Mouse (Mus musculus) midbrain, embryonic 10.5 days (tissue): ENCODE results near the gene Gipc1. TPM values are rescaled to one million over a fixed set of nuclear protein-coding genes. Genes with fewer than 3 reads are reported as not detected.

ENCODE experiments used
- DNase-seq: peaks from one replicate; pipeline ENCODE4 v3.0.0-alpha.2; 2017; ENCODE audit warnings: low spot score
- H3K27ac ChIP-seq: fragments of 300-500 bp; sonication (generic); replicated peaks from 2 replicates; pipeline ENCODE4 v1.5.1; 2016; ENCODE audit warnings: mild to moderate bottlenecking
- H3K27me3 ChIP-seq: fragments of 300-500 bp; sonication (generic); 2 replicates; pipeline ENCODE4 v1.6.1; 2016; ENCODE audit warnings: low read depth, mild to moderate bottlenecking; ENCODE audit not compliant: poor library complexity, severe bottlenecking
- H3K36me3 ChIP-seq: fragments of 300-500 bp; sonication (generic); 2 replicates; pipeline ENCODE4 v1.6.1; 2016; ENCODE audit warnings: mild to moderate bottlenecking, moderate library complexity
- H3K4me1 ChIP-seq: fragments of 300-500 bp; sonication (generic); 2 replicates; pipeline ENCODE4 v1.6.1; 2016
- H3K4me3 ChIP-seq: fragments of 300-500 bp; sonication (generic); 2 replicates; pipeline ENCODE4 v1.5.1; 2016; ENCODE audit warnings: mild to moderate bottlenecking, moderate library complexity
- H3K9me3 ChIP-seq: fragments of 300-500 bp; sonication (generic); replicated peaks from 2 replicates; pipeline ENCODE4 v1.6.1; 2016; ENCODE audit warnings: mild to moderate bottlenecking
- WGBS: fragments of 180-500 bp; shearing (Covaris S2); methylation state at CpG from one replicate; pipeline ENCODE4 v1.1.7; 2016; 5-methylcytosine and 5-hydroxymethylcytosine counted together
- polyA plus RNA-seq: library from polyadenylated mRNA; unstranded; fragments of >200 nt; fragmentation: Nextera tagmentation; extraction: Ambion mirVana; gene quantifications from 2 replicates; pipeline ENCODE4 v1.2.1, GENCODE M21; 2016

Gene Gipc1
- polyA plus RNA-seq, 1 experiment from 2014 or later: 233 TPM

DNA sequence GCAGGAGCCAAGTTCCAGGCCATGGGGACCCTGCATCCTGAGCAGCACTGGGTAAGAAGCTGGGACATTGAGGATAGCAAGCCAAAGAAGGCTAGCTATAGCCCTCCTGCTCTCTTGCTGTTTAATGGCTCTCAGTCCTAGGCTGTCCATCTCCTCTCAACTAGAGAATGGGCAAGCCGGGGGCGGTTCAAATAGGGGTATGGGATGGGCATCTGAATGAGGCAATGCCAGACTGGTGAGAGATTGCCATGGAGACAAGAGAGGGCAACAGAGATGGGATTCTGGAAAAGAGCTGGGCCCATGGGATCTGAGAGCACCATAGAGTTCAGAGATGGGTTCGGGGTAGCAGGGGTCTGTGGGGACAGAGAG is 14.4 kb downstream of the Gipc1 start:
- Histone ChIP-seq H3K27me3 (peaks cover 22% of the 10 kb centered on the region), H3K36me3 (peaks cover 56% of the 10 kb centered on the region), H3K9me3 (no peaks in the 10 kb centered on the region), H3K27ac (no peak overlapping the region), H3K4me3 (no peak overlapping the region), H3K4me1 (peaks cover 44% of the 10 kb centered on the region)
- DNase-seq: no peak
- 88% methylated on average over 3 of the region's 3 CpGs for WGBS

DNA sequence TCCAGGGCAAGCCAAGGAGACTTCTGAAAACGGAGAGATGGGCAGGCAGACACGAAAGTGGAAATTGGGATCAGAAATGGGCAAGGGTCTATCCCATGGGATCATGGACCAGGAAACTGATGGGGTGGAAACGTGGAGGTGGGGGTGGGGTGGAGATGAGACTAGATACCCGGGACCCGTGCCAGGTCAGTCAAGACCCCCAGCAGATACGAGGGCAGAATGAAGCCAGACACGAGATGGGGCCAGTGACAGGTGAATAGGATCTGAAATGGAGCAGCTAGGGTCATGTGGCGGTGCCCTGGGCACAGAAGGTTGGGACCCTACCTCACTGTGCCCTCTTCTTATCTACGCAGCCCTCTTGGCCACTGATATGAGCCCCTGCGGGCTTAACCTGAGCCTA is 15.0 kb downstream of the Gipc1 start:
- H3K9me3 ChIP-seq: no peaks in the 10 kb centered on the region
- 85% methylated on average over 10 of the region's 10 CpGs for WGBS
- no peak for DNase-seq
- H3K36me3 ChIP-seq: peaks cover 56% of the 10 kb centered on the region
- H3K4me3 ChIP-seq: peak overlapping the region; percentile 56
- peaks cover 37% of the 10 kb centered on the region for H3K4me1 ChIP-seq
- peaks cover 22% of the 10 kb centered on the region for H3K27me3 ChIP-seq
- H3K27ac ChIP-seq: no peak overlapping the region

DNA sequence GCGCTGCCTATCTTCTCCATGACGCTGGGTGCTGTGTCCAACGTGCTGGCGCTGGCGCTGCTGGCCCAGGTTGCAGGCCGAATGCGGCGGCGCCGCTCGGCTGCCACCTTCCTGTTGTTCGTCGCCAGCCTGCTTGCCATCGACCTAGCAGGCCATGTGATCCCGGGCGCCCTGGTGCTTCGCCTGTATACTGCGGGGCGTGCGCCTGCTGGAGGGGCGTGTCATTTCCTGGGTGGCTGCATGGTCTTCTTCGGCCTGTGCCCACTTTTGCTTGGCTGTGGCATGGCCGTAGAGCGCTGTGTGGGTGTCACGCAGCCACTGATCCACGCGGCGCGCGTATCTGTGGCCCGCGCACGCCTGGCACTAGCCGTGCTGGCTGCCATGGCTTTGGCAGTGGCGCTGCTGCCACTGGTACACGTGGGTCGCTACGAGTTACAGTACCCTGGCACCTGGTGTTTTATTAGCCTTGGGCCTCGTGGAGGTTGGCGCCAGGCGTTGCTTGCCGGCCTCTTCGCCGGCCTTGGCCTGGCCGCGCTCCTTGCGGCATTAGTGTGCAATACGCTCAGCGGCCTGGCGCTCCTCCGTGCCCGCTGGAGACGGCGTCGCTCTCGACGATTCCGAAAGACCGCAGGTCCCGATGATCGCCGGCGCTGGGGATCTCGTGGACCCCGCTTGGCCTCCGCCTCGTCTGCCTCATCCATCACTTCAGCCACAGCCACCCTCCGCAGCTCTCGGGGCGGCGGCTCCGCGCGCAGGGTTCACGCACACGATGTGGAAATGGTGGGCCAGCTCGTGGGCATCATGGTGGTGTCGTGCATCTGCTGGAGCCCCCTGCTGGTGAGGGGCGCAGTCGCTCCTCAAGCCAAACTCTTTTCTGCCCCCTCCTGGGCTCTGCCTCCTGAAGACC is 15.8 kb downstream of the Gipc1 start:
- 20% methylated on average over 80 of the region's 80 CpGs for whole genome bisulfite sequencing
- Histone ChIP-seq H3K4me3 (peak overlapping the region; percentile 56), H3K9me3 (no peaks in the 10 kb centered on the region), H3K27ac (peak overlapping the region; percentile 79), H3K36me3 (peaks cover 58% of the 10 kb centered on the region), H3K4me1 (peaks cover 36% of the 10 kb centered on the region), H3K27me3 (peaks cover 22% of the 10 kb centered on the region)
- DNase-seq: peak; percentile 84

DNA sequence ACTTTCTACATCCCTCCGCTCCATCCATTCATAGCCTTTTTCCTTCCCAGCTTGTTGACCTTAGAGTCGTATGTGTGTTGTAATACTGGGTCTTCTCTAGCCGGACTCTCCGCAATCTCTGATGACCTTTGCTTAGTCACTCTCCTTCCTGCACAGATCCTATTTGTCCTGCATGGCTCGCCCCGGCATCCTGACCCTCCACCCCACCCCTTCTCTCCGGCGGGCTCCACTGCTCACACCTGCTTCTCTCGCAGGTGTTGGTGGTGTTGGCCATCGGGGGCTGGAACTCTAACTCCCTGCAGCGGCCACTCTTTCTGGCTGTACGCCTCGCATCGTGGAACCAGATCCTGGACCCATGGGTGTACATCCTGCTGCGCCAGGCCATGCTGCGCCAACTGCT is 16.5 kb downstream of the Gipc1 start:
- Histone ChIP-seq H3K27me3 (peaks cover 22% of the 10 kb centered on the region), H3K4me1 (peaks cover 37% of the 10 kb centered on the region), H3K9me3 (no peaks in the 10 kb centered on the region), H3K4me3 (peak overlapping the region; percentile 56), H3K36me3 (peaks cover 58% of the 10 kb centered on the region), H3K27ac (no peak overlapping the region)
- WGBS: 75% methylated on average over 16 of the region's 16 CpGs
- DNase-seq: no peak

DNA sequence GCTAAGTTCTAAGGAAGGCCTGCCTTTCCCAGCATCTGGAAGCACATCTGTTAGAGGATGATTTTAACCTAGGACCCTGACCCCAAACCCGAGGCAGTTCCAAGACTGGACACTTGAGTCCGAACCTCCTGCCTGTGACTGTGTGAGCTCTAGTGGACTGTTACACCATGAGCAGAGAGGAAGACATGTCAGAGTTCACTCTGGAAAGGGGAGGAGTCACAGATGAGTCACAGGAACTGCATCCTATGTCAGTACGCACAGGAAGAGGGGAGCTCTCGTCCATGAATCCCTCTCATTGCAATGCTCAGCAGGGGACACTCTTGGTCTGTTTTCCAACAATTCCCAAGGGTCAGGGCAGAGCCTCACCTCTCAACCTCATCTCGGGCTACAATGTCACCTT is 20.5 kb downstream of the Gipc1 start:
- 68% methylated on average over 5 of the region's 5 CpGs for WGBS
- no peaks in the 10 kb centered on the region for H3K9me3 ChIP-seq
- H3K27ac ChIP-seq: no peak overlapping the region
- H3K4me1 ChIP-seq: peaks cover 16% of the 10 kb centered on the region
- peaks cover 85% of the 10 kb centered on the region for H3K36me3 ChIP-seq
- H3K27me3 ChIP-seq: peaks cover 6% of the 10 kb centered on the region
- H3K4me3 ChIP-seq: no peak overlapping the region
- no peak for DNase-seq

DNA sequence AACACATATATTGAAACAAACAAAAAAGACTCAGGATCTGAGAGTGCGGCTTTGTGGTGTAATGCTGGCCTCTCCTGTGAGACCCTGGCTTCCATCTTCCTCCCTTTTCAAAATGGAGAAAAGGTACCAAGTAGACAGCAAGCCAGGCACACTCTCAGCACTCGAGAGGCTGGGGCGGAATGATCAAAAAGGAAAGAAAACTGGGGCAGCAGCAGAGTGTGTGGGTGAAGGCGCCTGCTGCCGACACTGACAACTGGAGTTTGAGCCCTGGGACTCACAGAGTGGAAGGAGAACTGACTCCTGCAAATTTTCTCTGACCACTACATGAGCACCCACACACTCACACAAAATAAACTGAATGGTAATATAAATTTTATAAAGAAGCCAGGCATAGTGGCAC is 22.0 kb downstream of the Gipc1 start:
- Histone ChIP-seq H3K36me3 (peaks cover 96% of the 10 kb centered on the region), H3K9me3 (no peaks in the 10 kb centered on the region), H3K4me3 (no peak overlapping the region), H3K4me1 (0 out of 2 replicates have a peak, but pooled peaks cover 2% of the 10 kb centered on the region), H3K27ac (no peak overlapping the region), H3K27me3 (no peaks in the 10 kb centered on the region)
- WGBS: 87% methylated on average over 5 of the region's 5 CpGs
- no peak for DNase-seq

DNA sequence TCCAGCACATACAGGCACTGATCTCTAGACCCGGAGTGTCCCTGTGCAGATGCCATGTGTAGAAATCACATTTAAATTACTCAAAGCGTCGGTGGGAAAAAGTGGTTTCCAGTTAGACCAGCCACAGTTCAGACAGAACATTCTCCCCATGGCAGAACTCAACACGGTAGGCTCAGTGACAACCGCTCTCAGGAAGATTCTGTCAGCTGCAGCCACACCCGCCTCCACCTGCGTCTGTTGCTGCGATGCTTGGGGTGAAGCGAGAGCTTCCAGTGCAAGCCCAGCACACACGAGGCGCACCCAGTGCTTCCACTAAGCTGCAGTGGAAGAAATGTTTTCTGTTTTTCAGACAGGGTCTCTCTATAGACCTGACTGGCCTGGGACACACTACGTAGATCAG is 27.4 kb downstream of the Gipc1 start:
- Histone ChIP-seq H3K36me3 (peaks cover 91% of the 10 kb centered on the region), H3K9me3 (no peaks in the 10 kb centered on the region), H3K4me1 (no peaks in the 10 kb centered on the region), H3K27me3 (no peaks in the 10 kb centered on the region), H3K4me3 (no peak overlapping the region), H3K27ac (no peak overlapping the region)
- no peak for DNase-seq
- 94% methylated on average over 12 of the region's 12 CpGs for WGBS

DNA sequence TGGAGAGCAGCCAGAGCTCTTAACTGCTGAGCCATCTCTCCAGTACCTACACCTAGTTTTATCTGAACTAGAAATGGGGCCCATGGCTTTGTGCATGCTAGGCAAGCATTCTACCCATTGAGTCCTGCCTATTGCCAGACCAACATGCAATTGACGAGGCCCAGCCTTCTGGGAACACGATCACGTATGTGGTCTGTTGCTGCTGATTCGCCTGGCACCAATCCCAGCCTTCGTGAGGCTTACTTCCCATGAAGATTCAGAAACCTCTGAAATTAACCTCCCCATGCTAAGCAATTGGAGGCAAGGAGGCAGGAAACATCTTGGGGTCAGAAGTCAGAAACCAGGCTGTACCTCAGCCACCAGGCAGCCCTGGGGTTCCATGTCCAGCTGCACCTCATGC is 28.1 kb downstream of the Gipc1 start:
- H3K36me3 ChIP-seq: peaks cover 92% of the 10 kb centered on the region
- no peak overlapping the region for H3K27ac ChIP-seq
- H3K9me3 ChIP-seq: no peaks in the 10 kb centered on the region
- 89% methylated on average over 5 of the region's 5 CpGs for WGBS
- H3K27me3 ChIP-seq: no peaks in the 10 kb centered on the region
- no peak for DNase-seq
- no peak overlapping the region for H3K4me3 ChIP-seq
- no peaks in the 10 kb centered on the region for H3K4me1 ChIP-seq

DNA sequence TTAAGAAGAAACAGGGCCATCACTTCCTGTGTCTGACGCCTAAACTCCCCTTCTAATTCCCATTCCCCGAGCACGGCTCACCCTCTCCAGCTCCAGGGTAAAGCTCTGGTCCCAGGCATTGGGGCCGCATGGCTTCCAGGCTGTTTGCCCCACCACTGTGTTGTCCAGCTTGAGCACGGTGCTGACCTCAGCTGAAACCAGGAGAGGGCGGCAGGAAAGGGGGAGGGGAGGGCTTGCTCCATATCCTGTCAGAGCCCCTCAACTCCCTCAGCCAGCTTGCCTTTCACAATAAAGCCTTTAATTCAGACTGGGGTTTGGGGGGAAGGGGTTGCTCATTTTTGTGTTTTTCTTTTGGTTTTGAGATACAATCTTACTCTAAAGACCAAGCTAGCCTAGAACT is 28.6 kb downstream of the Gipc1 start:
- Histone ChIP-seq H3K4me3 (no peak overlapping the region), H3K36me3 (peaks cover 92% of the 10 kb centered on the region)

DNA sequence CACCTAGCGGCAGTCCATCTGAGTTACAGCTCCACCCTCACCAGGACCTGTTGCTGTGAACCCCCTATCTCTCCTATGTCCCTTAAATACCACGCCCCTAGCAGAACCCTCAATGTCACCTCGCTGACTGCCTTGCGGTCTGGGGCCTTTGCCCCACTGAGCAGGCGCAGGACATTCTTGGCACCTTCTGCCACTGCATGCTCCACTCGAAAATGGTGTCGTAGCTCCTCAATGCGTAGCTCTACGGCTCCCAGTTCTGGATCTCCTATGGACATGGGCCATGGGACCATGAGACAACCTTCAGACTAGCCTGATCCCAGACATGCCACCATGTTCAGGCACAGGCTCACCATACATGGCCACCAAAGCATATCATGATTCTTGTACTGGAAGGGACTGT is 32.0 kb downstream of the Gipc1 start:
- Histone ChIP-seq H3K4me1 (no peaks in the 10 kb centered on the region), H3K27me3 (no peaks in the 10 kb centered on the region), H3K36me3 (peaks cover 78% of the 10 kb centered on the region), H3K4me3 (no peak overlapping the region), H3K27ac (no peak overlapping the region), H3K9me3 (no peaks in the 10 kb centered on the region)
- WGBS: 96% methylated on average over 9 of the region's 9 CpGs
- no peak for DNase-seq

More for the DNA sequence above, 28.6 kb downstream of the Gipc1 start:
- no peak for DNase-seq
- Histone ChIP-seq H3K4me1 (no peaks in the 10 kb centered on the region), H3K27ac (0 out of 2 replicates have a peak overlapping the region, but pooled peaks have one; percentile 19), H3K9me3 (no peaks in the 10 kb centered on the region), H3K27me3 (no peaks in the 10 kb centered on the region)
- 37% methylated on average over 6 of the region's 6 CpGs for WGBS

DNA sequence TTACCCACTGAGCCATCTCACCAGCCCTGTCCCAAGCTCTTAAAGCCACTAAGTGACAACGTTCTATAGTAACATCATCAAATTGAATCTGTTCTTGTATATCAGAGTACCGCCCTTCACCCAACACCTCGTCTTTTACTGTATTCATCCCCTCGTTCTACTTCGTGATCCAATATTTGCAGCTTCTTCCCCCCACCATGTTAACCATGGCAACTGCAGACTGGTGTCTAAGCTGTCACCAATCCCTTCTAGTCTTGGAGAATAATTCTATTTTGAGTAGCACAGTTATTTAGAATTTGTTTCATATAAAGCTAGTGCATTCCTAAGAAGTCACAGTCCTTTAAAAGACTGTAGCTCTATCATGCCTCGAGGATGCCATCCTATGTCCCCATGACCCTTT is 36.8 kb downstream of the Gipc1 start:
- no peak for DNase-seq
- peaks cover 70% of the 10 kb centered on the region for H3K36me3 ChIP-seq
- H3K27me3 ChIP-seq: no peaks in the 10 kb centered on the region
- H3K4me3 ChIP-seq: no peak overlapping the region
- 88% methylated on average over 6 of the region's 6 CpGs for WGBS
- H3K9me3 ChIP-seq: no peaks in the 10 kb centered on the region
- H3K27ac ChIP-seq: no peak overlapping the region
- H3K4me1 ChIP-seq: no peaks in the 10 kb centered on the region

DNA sequence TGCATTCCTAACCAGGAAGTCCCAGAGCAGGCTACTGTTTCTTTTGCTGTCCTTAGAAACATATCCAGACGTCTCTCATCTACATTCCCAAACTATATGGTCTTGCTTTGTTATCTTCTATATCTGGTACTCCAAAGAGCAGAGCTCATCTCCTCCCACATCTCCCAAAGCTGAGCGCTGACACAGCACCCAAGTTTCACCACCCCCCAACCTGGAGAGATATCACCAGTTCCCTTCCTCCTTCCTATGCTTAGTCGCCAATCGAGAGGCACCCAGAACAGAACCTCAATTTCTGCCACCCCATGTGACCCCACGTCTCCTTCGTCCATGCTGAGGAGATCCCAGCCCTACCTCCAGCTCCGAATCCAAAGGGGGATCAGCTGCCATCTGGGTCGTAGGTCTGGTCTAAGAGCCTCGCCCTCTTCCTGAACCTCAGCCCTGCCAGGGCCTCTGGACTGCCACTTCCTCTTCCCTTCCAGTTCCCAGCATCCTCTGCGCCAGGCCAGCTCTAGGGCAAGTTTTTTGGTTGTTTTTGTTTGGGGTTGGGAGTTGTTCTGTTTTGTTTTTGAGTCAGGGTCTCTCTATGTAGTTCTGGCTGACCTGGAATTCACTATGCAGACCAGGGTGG is 41.2 kb downstream of the Gipc1 start:
- Histone ChIP-seq H3K27me3 (0 out of 2 replicates have a peak, but pooled peaks cover 8% of the 10 kb centered on the region), H3K27ac (no peak overlapping the region), H3K4me1 (peaks cover 21% of the 10 kb centered on the region), H3K9me3 (no peaks in the 10 kb centered on the region), H3K36me3 (peaks cover 38% of the 10 kb centered on the region), H3K4me3 (no peak overlapping the region)
- 84% methylated on average over 10 of the region's 10 CpGs for WGBS
- no peak for DNase-seq
